Mouse (Mus musculus): ENCODE measurements around the gene Creb3l1.

Creb3l1 gene

GRCm38 (mm10) chr2:91942356-91942755 is 81.9 kb downstream of the Creb3l1 start:
- no peak for DNase-seq (ENCODE audit: low read depth)

GRCm38 (mm10) chr2:91939303-91939935 is 84.9 kb downstream of the Creb3l1 start:
- no peak for DNase-seq (ENCODE audit: low read depth)

- no peak for DNase-seq (ENCODE audit: low read depth)
Measured at GRCm38 (mm10) chr2:91936154-91936553, 88.1 kb downstream of the Creb3l1 start.

GRCm38 (mm10) chr2:91934826-91935525 is 89.3 kb downstream of the Creb3l1 start:
- no peak for DNase-seq (ENCODE audit: low read depth)

- DNase-seq (ENCODE audit: low read depth): no peak
Measured at GRCm38 (mm10) chr2:91934016-91934415, 90.3 kb downstream of the Creb3l1 start.

- DNase-seq (ENCODE audit: low read depth): no peak
Measured at GRCm38 (mm10) chr2:91933471-91933870, 90.8 kb downstream of the Creb3l1 start.

- DNase-seq (ENCODE audit: low read depth): no peak
Measured at GRCm38 (mm10) chr2:91932737-91933350, 91.5 kb downstream of the Creb3l1 start.
